9 mouse cellular contexts compared by ENCODE assay signal in the genomic region with DNA sequence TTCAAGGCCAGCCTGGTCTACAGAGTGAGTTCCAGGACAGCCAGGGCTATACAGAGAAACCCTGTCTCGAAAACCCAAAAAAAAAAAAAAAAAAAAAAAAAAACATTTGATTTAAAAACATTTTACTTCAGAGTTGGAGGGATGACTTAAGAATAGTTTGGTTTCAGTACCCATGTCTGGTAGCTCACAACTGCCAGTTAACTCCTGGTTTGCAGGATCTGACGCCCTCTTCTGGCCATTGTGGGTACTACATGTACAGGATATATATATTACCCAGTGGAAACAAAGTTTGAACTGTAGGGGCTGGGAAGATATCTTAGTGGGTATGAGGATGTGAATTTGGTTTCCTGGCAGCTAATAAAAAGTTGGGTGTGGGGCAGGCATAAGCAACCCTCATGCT. TPM values are rescaled to one million over a fixed set of nuclear protein-coding genes. Genes with fewer than 3 reads are reported as not detected.
DNase-seq lines count a peak whose midpoint lies in the region; ATAC-seq and TF ChIP-seq lines count a peak whose summit lies in the region.
"Had no signal": no experiment of that assay in that cellular context is flagged by ENCODE, and none has a peak within 500 bp of the region (broad histone marks: within the 10 kb centered on the region; RNA-seq: fewer than 3 reads in every experiment).

No protein-coding gene starts in this region.

- peak; percentile 17 to 37 for DNase-seq in cerebellum, postnatal 36 days
- DNase-seq in cerebellum, adult 9-11 months: no peak
- peak; percentile 51 for DNase-seq in left cerebral cortex, postnatal 4 days
- no peak for DNase-seq in left cerebral cortex, postnatal 36 days (ENCODE audit: low spot score in 2 of 2)
- no peak for DNase-seq in G1E (ENCODE audit: low spot score)
- DNase-seq in mesoderm, embryonic 11.5 days (ENCODE audit: low read depth, low spot score): peak; percentile 44
- DNase-seq in urinary bladder, postnatal 10 days (ENCODE audit: low spot score): no peak

- ATAC-seq in G1E (ENCODE audit: extremely low read depth, insufficient number of reproducible peaks, low FRiP score, poor library complexity, severe bottlenecking): no peak
- ATAC-seq in erythroid progenitor cell, adult 5-6 weeks (replicated peaks; ENCODE audit: low FRiP score, poor library complexity, severe bottlenecking): no peak

- peaks cover 25% of the 10 kb centered on the region for H3K4me1 ChIP-seq in G1E (ENCODE audit: insufficient read depth, low read depth, low read length)

- H3K9me3 ChIP-seq in G1E (replicated peaks): peaks cover 11% of the 10 kb centered on the region

- H3K36me3 ChIP-seq in G1E (replicated peaks): peaks cover 3% of the 10 kb centered on the region

- peaks cover 4% of the 10 kb centered on the region; the same call in 1 of the 2 replicates for H3K27me3 ChIP-seq in G1E (ENCODE audit: insufficient read depth, low read length)
- H3K27me3 ChIP-seq: heart, embryonic 13.5 days had no signal

- H3K4me3 ChIP-seq in G1E (ENCODE audit: low read depth, low read length): no peak overlapping the region
- H3K4me3 ChIP-seq: heart, embryonic 13.5 days had no signal

- intact Hi-C loops in left cerebral cortex, postnatal 4 days (cut with DNase I): no loop called here
- intact Hi-C loops in left cerebral cortex, postnatal 36 days (cut with DNase I): loop anchor here (5.0 kb wide), 1 partner anchor 209 kb away; no protein-coding TSS in a partner anchor

- TF ChIP-seq CTCF in G1E (IDR thresholded peaks at IDR 0.05; ENCODE audit: low read depth, low read length): peak; percentile 53

RNA-seq across cellular contexts. Expression of a gene that starts 27.0 kb away (rescaled TPM):
- total RNA-seq in left cerebral cortex, postnatal 4 days (2021): 10 to 100 TPM; 19.3 to 26.0 TPM
- 10 to 100 TPM; 16.6 to 24.8 TPM for total RNA-seq in left cerebral cortex, postnatal 36 days (2021)
- total RNA-seq in G1E (2014; fragmentation: Nextera tagmentation): not detected in 2 replicates
- 0.12 and 1.4 TPM in 2 replicates for total RNA-seq in G1E (2017)
- polyA plus RNA-seq in G1E (2012): 0.37 and 0.40 TPM in 2 replicates
- total RNA-seq in erythroid progenitor cell, adult 5-6 weeks (2015; ENCODE audit: low replicate concordance): 2.2 TPM in 1 of 2 replicates, not detected in the other
- 0.13 and 1.2 TPM in 2 replicates for total RNA-seq in erythroid progenitor cell, adult 5-6 weeks (2017; ENCODE audit: low replicate concordance)

RNA-seq across cellular contexts. Expression of a gene that starts 46.1 kb away (rescaled TPM):
- 10 to 100 TPM; 28.8 to 29.4 TPM for total RNA-seq in left cerebral cortex, postnatal 4 days (2021)
- 10 to 100 TPM; 20.4 to 21.9 TPM for total RNA-seq in left cerebral cortex, postnatal 36 days (2021)
- total RNA-seq in G1E (2014; fragmentation: Nextera tagmentation): 11.1 and 12.2 TPM in 2 replicates
- total RNA-seq in G1E (2017): 9.5 and 10.9 TPM in 2 replicates
- polyA plus RNA-seq in G1E (2012): 25.7 and 25.9 TPM in 2 replicates
- 0.84 and 2.2 TPM in 2 replicates for total RNA-seq in erythroid progenitor cell, adult 5-6 weeks (2015; ENCODE audit: low replicate concordance)
- 1.9 and 2.0 TPM in 2 replicates for total RNA-seq in erythroid progenitor cell, adult 5-6 weeks (2017; ENCODE audit: low replicate concordance)

RNA-seq across cellular contexts. Expression of a gene that starts 48.7 kb away (rescaled TPM):
- 10 to 100 TPM; 70.1 to 75.6 TPM for total RNA-seq in left cerebral cortex, postnatal 4 days (2021)
- 10 to 100 TPM; 44.6 to 60.1 TPM for total RNA-seq in left cerebral cortex, postnatal 36 days (2021)
- 8.2 and 8.7 TPM in 2 replicates for total RNA-seq in G1E (2014; fragmentation: Nextera tagmentation)
- total RNA-seq in G1E (2017): 6.3 and 7.6 TPM in 2 replicates
- 2.7 and 3.0 TPM in 2 replicates for polyA plus RNA-seq in G1E (2012)
- 1.7 and 2.5 TPM in 2 replicates for total RNA-seq in erythroid progenitor cell, adult 5-6 weeks (2015; ENCODE audit: low replicate concordance)
- total RNA-seq in erythroid progenitor cell, adult 5-6 weeks (2017; ENCODE audit: low replicate concordance): 3.3 and 6.2 TPM in 2 replicates

Comparison
In these comparisons a context has a peak if more than half of its experiments do, and no peak if none do; other contexts are left out.
1. DNase-seq: peak in cerebellum, postnatal 36 days (2 of 2), left cerebral cortex, postnatal 4 days (single experiment) and mesoderm, embryonic 11.5 days (single experiment); none in cerebellum, adult 9-11 months (single experiment), left cerebral cortex, postnatal 36 days (0 of 2), G1E (single experiment) and urinary bladder, postnatal 10 days (single experiment).
2. RNA of a gene that starts 27.0 kb away (total RNA-seq): 19.3 to 26.0 TPM in left cerebral cortex, postnatal 4 days and 16.6 to 24.8 TPM in left cerebral cortex, postnatal 36 days; 0.12 to 1.4 TPM in G1E and 0.13 to 2.2 TPM in erythroid progenitor cell, adult 5-6 weeks; every median in the first group is over 4 times any median in the second.
3. RNA of a gene that starts 48.7 kb away (total RNA-seq): 70.1 to 75.6 TPM in left cerebral cortex, postnatal 4 days and 44.6 to 60.1 TPM in left cerebral cortex, postnatal 36 days; 6.3 to 8.7 TPM in G1E and 1.7 to 6.2 TPM in erythroid progenitor cell, adult 5-6 weeks; every median in the first group is over 4 times any median in the second.